Mouse (Mus musculus) liver, embryonic 12.5 days (tissue): ENCODE results near the gene Wscd2. TPM values are rescaled to one million over a fixed set of nuclear protein-coding genes. Genes with fewer than 3 reads are reported as not detected.

Experiments
- ATAC-seq: fragments of 200-750 bp; cut with Nextera tagmentation; 2 replicates; pipeline ENCODE4 v1.8.0; 2017; ENCODE audit warnings: moderate number of reproducible peaks, mild to moderate bottlenecking, moderate library complexity
- H3K27ac ChIP-seq: fragments of 300-500 bp; sonication (generic); 2 replicates; pipeline ENCODE4 v1.5.1; 2016; ENCODE audit warnings: mild to moderate bottlenecking
- H3K27me3 ChIP-seq: fragments of 300-500 bp; sonication (generic); replicated peaks from 2 replicates; pipeline ENCODE4 v1.6.1; 2016; ENCODE audit warnings: mild to moderate bottlenecking, moderate library complexity
- H3K36me3 ChIP-seq: fragments of 300-500 bp; sonication (generic); 2 replicates; pipeline ENCODE4 v1.6.1; 2016; ENCODE audit warnings: mild to moderate bottlenecking, moderate library complexity
- H3K4me1 ChIP-seq: fragments of 300-500 bp; sonication (generic); 2 replicates; pipeline ENCODE4 v1.6.1; 2016
- H3K4me2 ChIP-seq: fragments of 300-500 bp; sonication (generic); 2 replicates; pipeline ENCODE4 v1.6.1; 2016; ENCODE audit warnings: mild to moderate bottlenecking, moderate library complexity
- H3K4me3 ChIP-seq: fragments of 300-500 bp; sonication (generic); 2 replicates; pipeline ENCODE4 v1.5.1; 2016; ENCODE audit warnings: mild to moderate bottlenecking, moderate library complexity
- H3K9ac ChIP-seq: fragments of 300-500 bp; sonication (generic); 2 replicates; pipeline ENCODE4 v1.6.1; 2016; ENCODE audit warnings: mild to moderate bottlenecking, moderate library complexity
- H3K9me3 ChIP-seq: fragments of 300-500 bp; sonication (generic); replicated peaks from 2 replicates; pipeline ENCODE4 v1.6.1; 2016; ENCODE audit warnings: mild to moderate bottlenecking, moderate library complexity
- WGBS: fragments of 180-500 bp; shearing (Covaris S2); methylation state at CpG from one replicate; pipeline ENCODE4 v1.1.7; 2016; ENCODE audit not compliant: insufficient replicate concordance; 5-methylcytosine and 5-hydroxymethylcytosine counted together
- polyA plus RNA-seq: library from polyadenylated mRNA; unstranded; fragments of >200 nt; fragmentation: Nextera tagmentation; extraction: Ambion mirVana; gene quantifications from 2 replicates; pipeline ENCODE4 v1.2.1, GENCODE M21; 2016

Wscd2 gene
- polyA plus RNA-seq, 1 experiment from 2014 or later: 0.19 TPM

DNA sequence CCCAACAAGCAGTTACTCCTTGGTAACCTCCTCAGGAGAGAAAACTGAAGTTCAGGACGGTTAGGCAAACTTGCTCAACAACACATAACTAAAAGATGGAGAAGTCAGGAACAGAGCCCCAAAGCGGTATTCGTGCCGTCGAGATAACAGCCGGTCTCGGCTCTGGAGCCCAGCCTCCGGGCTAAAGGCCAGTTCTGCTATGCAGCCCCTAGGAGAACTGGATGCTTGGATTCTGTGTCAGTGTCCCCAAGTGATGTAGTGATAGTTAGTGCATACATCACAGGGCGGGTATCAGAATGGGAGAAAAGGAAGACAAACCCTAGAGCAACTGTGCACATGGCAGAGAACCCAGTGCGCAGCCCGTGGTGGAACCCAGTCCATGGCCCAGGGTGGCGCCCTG is 147.9 kb downstream of the Wscd2 start:
- Histone ChIP-seq H3K4me1 (no peaks in the 10 kb centered on the region), H3K4me3 (no peak overlapping the region), H3K27me3 (no peaks in the 10 kb centered on the region), H3K27ac (no peak overlapping the region), H3K36me3 (no peaks in the 10 kb centered on the region), H3K4me2 (no peak overlapping the region), H3K9ac (no peak overlapping the region), H3K9me3 (no peaks in the 10 kb centered on the region)
- ATAC-seq: no peak
- WGBS: 61% methylated on average over 12 of the region's 12 CpGs

- Histone ChIP-seq H3K4me1 (no peaks in the 10 kb centered on the region), H3K36me3 (no peaks in the 10 kb centered on the region), H3K4me3 (no peak overlapping the region), H3K27ac (no peak overlapping the region), H3K9ac (no peak overlapping the region), H3K27me3 (no peaks in the 10 kb centered on the region), H3K4me2 (no peak overlapping the region), H3K9me3 (no peaks in the 10 kb centered on the region)
- 34% methylated on average over 5 of the region's 5 CpGs for WGBS
- no peak for ATAC-seq
These were observed 149.0 kb downstream of the Wscd2 start for GRCm38 (mm10) chr5:113639126-113639525.

Other genes with a start within 250 kb of the Wscd2 start
- gene Sgsm1, start 179.5 kb upstream of the Wscd2 start, polyA plus RNA-seq: 2.8 and 2.9 TPM in 2 replicates
- gene Aym1, start 133.0 kb upstream of the Wscd2 start, polyA plus RNA-seq: not detected in 2 replicates
- gene Cmklr1, start 160.1 kb downstream of the Wscd2 start, polyA plus RNA-seq: 1.7 and 1.9 TPM in 2 replicates
- not detected in 2 replicates for gene 1700069L16Rik, start 234.4 kb downstream of the Wscd2 start, polyA plus RNA-seq
- 2.9 and 3.3 TPM in 2 replicates for gene Ficd, start 245.5 kb downstream of the Wscd2 start, polyA plus RNA-seq